Comparison of ENCODE assay signal across 17 mouse cellular contexts in the genomic region with DNA sequence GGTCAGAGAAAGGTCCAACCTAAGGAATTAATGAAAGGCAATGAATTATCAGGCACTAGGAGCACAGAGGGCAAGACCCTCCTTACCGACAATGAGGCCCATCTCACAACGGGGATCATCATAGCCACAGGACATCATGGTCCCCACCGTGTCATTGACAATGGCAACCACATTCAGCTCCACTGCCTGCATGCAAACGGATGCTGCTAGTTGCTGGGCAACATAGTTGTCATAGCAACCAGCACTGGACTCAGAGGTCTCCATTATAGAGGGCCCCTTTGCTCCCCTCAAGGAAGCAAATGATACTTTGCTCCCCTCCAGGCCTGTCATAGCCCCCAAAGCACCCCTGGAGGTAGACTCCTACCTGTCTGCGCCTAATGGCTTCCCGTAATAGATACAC. TPM values are rescaled to one million over a fixed set of nuclear protein-coding genes. Genes with fewer than 3 reads are reported as not detected.
DNase-seq lines count a peak whose midpoint lies in the region; ATAC-seq lines count a peak whose summit lies in the region.
"Had no signal": no experiment of that assay in that cellular context is flagged by ENCODE, and none has a peak within 500 bp of the region (broad histone marks: within the 10 kb centered on the region; RNA-seq: fewer than 3 reads in every experiment).

No protein-coding gene starts in this region.

- no peak overlapping the region for H3K4me3 ChIP-seq in hindbrain, embryonic 11.5 days (ENCODE audit: low read depth, low read length)
- H3K4me3 ChIP-seq in midbrain, embryonic 14.5 days (replicated peaks; ENCODE audit: low read depth, low read length) = no peak overlapping the region
- H3K4me3 ChIP-seq: embryonic facial prominence, embryonic 12.5 days; gastrocnemius, adult 2 months; limb, embryonic 12.5 days had no signal

- DNase-seq in R1 (ENCODE audit: low read depth, low spot score) = peak; percentile 34
- peak; percentile 78 for DNase-seq in embryo, embryonic 10.5 days (ENCODE audit: low spot score)
- DNase-seq in hindbrain, embryonic 11.5 days (ENCODE audit: low spot score) = peak; percentile 81
- DNase-seq in midbrain, embryonic 14.5 days = peak; percentile 90
- DNase-seq in gastrocnemius, adult 18-20 months (ENCODE audit: low spot score) = no peak
- DNase-seq in left cerebral cortex, postnatal 36 days (ENCODE audit: low spot score in 2 of 2) = no peak
- DNase-seq: adrenal gland, adult 8-10 months; cerebellum, adult 11 months; gastrocnemius, adult 2 months; heart, postnatal 36 days; kidney, adult 9 months; lung, embryonic 14.5 days; thymus, postnatal 14 days had no signal

- ATAC-seq in hindbrain, embryonic 11.5 days (ENCODE audit: low FRiP score) = 0 out of 2 replicates have a peak, but pooled peaks have one; percentile 17
- peak; percentile 64 for ATAC-seq in midbrain, embryonic 14.5 days (ENCODE audit: low FRiP score, low TSS enrichment)
- no peak for ATAC-seq in frontal cortex, adult (ENCODE audit: low TSS enrichment)
- ATAC-seq: CD4-positive, CD25-positive, alpha-beta regulatory T cell, adult 4 months had no signal

- H3K4me2 ChIP-seq in hindbrain, embryonic 11.5 days (replicated peaks; ENCODE audit: low read depth, low read length) = no peak overlapping the region
- H3K4me2 ChIP-seq in midbrain, embryonic 14.5 days (ENCODE audit: low read length) = peak overlapping the region; percentile 4
- H3K4me2 ChIP-seq: embryonic facial prominence, embryonic 12.5 days; limb, embryonic 12.5 days; lung, embryonic 14.5 days had no signal

- H3K27me3 ChIP-seq in hindbrain, embryonic 11.5 days (ENCODE audit: control insufficient read depth, insufficient read depth, low read length) = peaks cover 24% of the 10 kb centered on the region
- H3K27me3 ChIP-seq in midbrain, embryonic 14.5 days (ENCODE audit: control insufficient read depth, insufficient read depth, low read length) = peaks cover 8% of the 10 kb centered on the region; the same call in 1 of the 2 replicates

- H3K36me3 ChIP-seq in hindbrain, embryonic 11.5 days (ENCODE audit: control insufficient read depth, insufficient read depth, low read length) = no peaks in the 10 kb centered on the region
- H3K36me3 ChIP-seq in midbrain, embryonic 14.5 days (ENCODE audit: control insufficient read depth, insufficient read depth, low read length) = no peaks in the 10 kb centered on the region
- H3K36me3 ChIP-seq: embryonic facial prominence, embryonic 12.5 days; limb, embryonic 12.5 days had no signal

- H3K9me3 ChIP-seq in hindbrain, embryonic 11.5 days (ENCODE audit: control insufficient read depth, low read length) = no peaks in the 10 kb centered on the region
- H3K9me3 ChIP-seq in midbrain, embryonic 14.5 days (ENCODE audit: control insufficient read depth, low read length) = no peaks in the 10 kb centered on the region
- H3K9me3 ChIP-seq: embryonic facial prominence, embryonic 12.5 days; limb, embryonic 12.5 days had no signal

- intact Hi-C loops in left cerebral cortex, postnatal 36 days (cut with DNase I) = no loop called here

- H3K4me1 ChIP-seq in hindbrain, embryonic 11.5 days (replicated peaks; ENCODE audit: control insufficient read depth, insufficient read depth, low read length) = peaks cover 12% of the 10 kb centered on the region
- peaks cover 21% of the 10 kb centered on the region for H3K4me1 ChIP-seq in midbrain, embryonic 14.5 days (ENCODE audit: control insufficient read depth, insufficient read depth, low read length)

- H3K9ac ChIP-seq in hindbrain, embryonic 11.5 days (ENCODE audit: low read depth, low read length) = no peak overlapping the region
- no peak overlapping the region for H3K9ac ChIP-seq in midbrain, embryonic 14.5 days (replicated peaks; ENCODE audit: low read length)
- H3K9ac ChIP-seq: embryonic facial prominence, embryonic 12.5 days; limb, embryonic 12.5 days; lung, embryonic 14.5 days had no signal

- 40% methylated on average over 6 of the region's 6 CpGs for WGBS in hindbrain, embryonic 11.5 days
- WGBS in midbrain, embryonic 14.5 days = 6% methylated on average over 6 of the region's 6 CpGs

- H3K27ac ChIP-seq in hindbrain, embryonic 11.5 days (ENCODE audit: low read depth, low read length) = no peak overlapping the region
- peak overlapping the region; percentile 57 for H3K27ac ChIP-seq in midbrain, embryonic 14.5 days (replicated peaks; ENCODE audit: low read depth, low read length)
- H3K27ac ChIP-seq: embryonic facial prominence, embryonic 12.5 days; gastrocnemius, adult 2 months; limb, embryonic 12.5 days had no signal

RNA-seq across cellular contexts. Expression of gene Hk3, which starts 12.6 kb away (rescaled TPM):
- polyA plus RNA-seq in hindbrain, embryonic 11.5 days (2014; fragmentation: Nextera tagmentation; extraction: Ambion mirVana) = 0.52 and 0.61 TPM in 2 replicates
- polyA plus RNA-seq in midbrain, embryonic 14.5 days (2014; fragmentation: Nextera tagmentation; extraction: Ambion mirVana) = 0.40 and 1.1 TPM in 2 replicates
- under 1 TPM; 0.14 to 0.19 TPM for total RNA-seq in gastrocnemius, adult 18-20 months (2021)
- 1 to 10 TPM; 1.1 to 1.7 TPM for total RNA-seq in left cerebral cortex, postnatal 36 days (2021)

RNA-seq across cellular contexts. Expression of gene Unc5a, which starts 59.4 kb away (rescaled TPM):
- polyA plus RNA-seq in hindbrain, embryonic 11.5 days (2014; fragmentation: Nextera tagmentation; extraction: Ambion mirVana) = 2.7 and 2.9 TPM in 2 replicates
- 12.6 and 15.9 TPM in 2 replicates for polyA plus RNA-seq in midbrain, embryonic 14.5 days (2014; fragmentation: Nextera tagmentation; extraction: Ambion mirVana)
- total RNA-seq in gastrocnemius, adult 18-20 months (2021) = 1 to 10 TPM; 7.6 to 7.8 TPM
- 100 to 1,000 TPM in 1 of 2 experiments, 10 to 100 TPM in 1; 96.3 to 101 TPM for total RNA-seq in left cerebral cortex, postnatal 36 days (2021)

Comparison
In these comparisons a context has a peak if more than half of its experiments do, and no peak if none do; other contexts are left out.
1. DNase-seq: peak in R1 (single experiment), embryo, embryonic 10.5 days (single experiment), hindbrain, embryonic 11.5 days (single experiment) and midbrain, embryonic 14.5 days (single experiment); none in gastrocnemius, adult 18-20 months (single experiment) and left cerebral cortex, postnatal 36 days (0 of 2).
2. RNA of gene Unc5a, which starts 59.4 kb away (total RNA-seq): 96.3 to 101 TPM in left cerebral cortex, postnatal 36 days; 7.6 to 7.8 TPM in gastrocnemius, adult 18-20 months; every median in the first group is over 10 times any median in the second.